Mouse (Mus musculus): ENCODE measurements around the gene Zfp790. TPM values are rescaled to one million over a fixed set of nuclear protein-coding genes. Genes with fewer than 3 reads are reported as not detected.
A peak's percentile ranks its signal among the peaks of the same experiment; 100 is the strongest.

The Zfp790 gene
- 2.9 and 4.1 TPM in 2 replicates for polyA plus RNA-seq (2015; fragmentation: Nextera tagmentation; extraction: Ambion mirVana)

- under 1% methylated on average over 26 of the region's 26 CpGs for WGBS (ENCODE audit: insufficient replicate concordance)
- Histone ChIP-seq H3K4me1 (replicated peaks) (peaks cover 52% of the 10 kb centered on the region), H3K36me3 (replicated peaks) (peaks cover 2% of the 10 kb centered on the region; the same call in 1 of the 2 replicates), H3K9ac (peak within 1 kb of the TSS; percentile 69), H3K27ac (replicated peaks) (peak within 1 kb of the TSS; percentile 82), H3K27me3 (no peaks in the 10 kb centered on the region), H3K4me2 (peak within 1 kb of the TSS; percentile 91), H3K4me3 (replicated peaks) (peak within 1 kb of the TSS; percentile 76), H3K9me3 (replicated peaks) (no peaks in the 10 kb centered on the region)
- ATAC-seq (ENCODE audit: insufficient read depth): peak; percentile 94
Observed at GRCm38 (mm10) chr7:29815910-29816429, at the start of gene Zfp790. Gene Zfp790 (plus strand): TSS chr7:29816114.

GRCm38 (mm10) chr7:29767058-29767686, 48.7 kb upstream of the Zfp790 start:
- peaks cover 24% of the 10 kb centered on the region for H3K4me1 ChIP-seq (replicated peaks)
- H3K9me3 ChIP-seq (replicated peaks): no peaks in the 10 kb centered on the region
- 1% methylated on average over 15 of the region's 15 CpGs for WGBS (ENCODE audit: insufficient replicate concordance)
- peak overlapping the region; percentile 71 for H3K4me3 ChIP-seq (replicated peaks)
- peak overlapping the region; percentile 82 for H3K4me2 ChIP-seq
- H3K27ac ChIP-seq (replicated peaks): peak overlapping the region; percentile 72
- H3K27me3 ChIP-seq: no peaks in the 10 kb centered on the region
- peaks cover 10% of the 10 kb centered on the region for H3K36me3 ChIP-seq (replicated peaks)
- ATAC-seq (ENCODE audit: insufficient read depth): peak; percentile 48
- peak overlapping the region; percentile 59 for H3K9ac ChIP-seq

GRCm38 (mm10) chr7:29768090-29768900, 47.6 kb upstream of the Zfp790 start, which contains the start of gene Zfp84:
Gene Zfp84 (plus strand): TSS chr7:29768552.
- Histone ChIP-seq H3K9ac (peak within 1 kb of the TSS; percentile 67), H3K36me3 (replicated peaks) (peaks cover 20% of the 10 kb centered on the region), H3K4me2 (peak within 1 kb of the TSS; percentile 82), H3K4me1 (replicated peaks) (peaks cover 24% of the 10 kb centered on the region), H3K4me3 (replicated peaks) (peak within 1 kb of the TSS; percentile 71), H3K27me3 (no peaks in the 10 kb centered on the region), H3K27ac (replicated peaks) (peak within 1 kb of the TSS; percentile 82), H3K9me3 (replicated peaks) (no peaks in the 10 kb centered on the region)
- under 1% methylated on average over 32 of the region's 32 CpGs for WGBS (ENCODE audit: insufficient replicate concordance)
- peak; percentile 95 for ATAC-seq (ENCODE audit: insufficient read depth)

GRCm38 (mm10) chr7:29768980-29769379, 46.9 kb upstream of the Zfp790 start:
- H3K4me3 ChIP-seq (replicated peaks): peak overlapping the region; percentile 71
- no peaks in the 10 kb centered on the region for H3K27me3 ChIP-seq
- peak overlapping the region; percentile 82 for H3K4me2 ChIP-seq
- peak overlapping the region; percentile 67 for H3K9ac ChIP-seq
- peaks cover 24% of the 10 kb centered on the region for H3K4me1 ChIP-seq (replicated peaks)
- WGBS (ENCODE audit: insufficient replicate concordance): 2% methylated on average over 10 of the region's 10 CpGs
- H3K27ac ChIP-seq (replicated peaks): peak overlapping the region; percentile 82
- no peak for ATAC-seq (ENCODE audit: insufficient read depth)
- peaks cover 26% of the 10 kb centered on the region for H3K36me3 ChIP-seq (replicated peaks)
- no peaks in the 10 kb centered on the region for H3K9me3 ChIP-seq (replicated peaks)

- Histone ChIP-seq H3K27ac (replicated peaks) (no peak overlapping the region), H3K4me3 (replicated peaks) (no peak overlapping the region), H3K9me3 (replicated peaks) (no peaks in the 10 kb centered on the region), H3K9ac (no peak overlapping the region), H3K27me3 (no peaks in the 10 kb centered on the region), H3K4me1 (replicated peaks) (peaks cover 13% of the 10 kb centered on the region), H3K36me3 (replicated peaks) (peaks cover 71% of the 10 kb centered on the region), H3K4me2 (no peak overlapping the region)
- no peak for ATAC-seq (ENCODE audit: insufficient read depth)
- WGBS (ENCODE audit: insufficient replicate concordance): 85% methylated on average over 7 of the region's 7 CpGs
Observed at GRCm38 (mm10) chr7:29773503-29773902, 42.4 kb upstream of the Zfp790 start.

- H3K9me3 ChIP-seq (replicated peaks): no peaks in the 10 kb centered on the region
- H3K9ac ChIP-seq: no peak overlapping the region
- H3K4me2 ChIP-seq: no peak overlapping the region
- H3K4me1 ChIP-seq (replicated peaks): peaks cover 9% of the 10 kb centered on the region
- ATAC-seq (ENCODE audit: insufficient read depth): no peak
- H3K4me3 ChIP-seq (replicated peaks): no peak overlapping the region
- WGBS (ENCODE audit: insufficient replicate concordance): 78% methylated on average over 3 of the region's 3 CpGs
- peaks cover 77% of the 10 kb centered on the region for H3K36me3 ChIP-seq (replicated peaks)
- H3K27ac ChIP-seq (replicated peaks): no peak overlapping the region
- no peaks in the 10 kb centered on the region for H3K27me3 ChIP-seq
Observed at GRCm38 (mm10) chr7:29774371-29774770, 41.5 kb upstream of the Zfp790 start.

- no peak overlapping the region for H3K4me2 ChIP-seq
- WGBS (ENCODE audit: insufficient replicate concordance): 90% methylated on average over 19 of the region's 19 CpGs
- H3K9ac ChIP-seq: no peak overlapping the region
- no peaks in the 10 kb centered on the region for H3K9me3 ChIP-seq (replicated peaks)
- no peak for ATAC-seq (ENCODE audit: insufficient read depth)
- H3K4me1 ChIP-seq (replicated peaks): no peaks in the 10 kb centered on the region
- H3K27me3 ChIP-seq: no peaks in the 10 kb centered on the region
- H3K4me3 ChIP-seq (replicated peaks): no peak overlapping the region
- peaks cover 75% of the 10 kb centered on the region for H3K36me3 ChIP-seq (replicated peaks)
- no peak overlapping the region for H3K27ac ChIP-seq (replicated peaks)
Observed at GRCm38 (mm10) chr7:29776568-29776967, 39.3 kb upstream of the Zfp790 start.

GRCm38 (mm10) chr7:29777372-29777771, 38.5 kb upstream of the Zfp790 start:
- H3K27ac ChIP-seq (replicated peaks): no peak overlapping the region
- 80% methylated on average over 10 of the region's 10 CpGs for WGBS (ENCODE audit: insufficient replicate concordance)
- no peak overlapping the region for H3K9ac ChIP-seq
- no peaks in the 10 kb centered on the region for H3K4me1 ChIP-seq (replicated peaks)
- H3K36me3 ChIP-seq (replicated peaks): peaks cover 67% of the 10 kb centered on the region
- no peaks in the 10 kb centered on the region for H3K9me3 ChIP-seq (replicated peaks)
- H3K27me3 ChIP-seq: no peaks in the 10 kb centered on the region
- H3K4me2 ChIP-seq: no peak overlapping the region
- H3K4me3 ChIP-seq (replicated peaks): no peak overlapping the region
- ATAC-seq (ENCODE audit: insufficient read depth): no peak

GRCm38 (mm10) chr7:29783871-29784551, 31.9 kb upstream of the Zfp790 start, which contains the start of gene Zfp30:
Gene Zfp30 (plus strand): TSS chr7:29783998.
- Histone ChIP-seq H3K27me3 (no peaks in the 10 kb centered on the region), H3K4me2 (peak within 1 kb of the TSS; percentile 84), H3K4me1 (replicated peaks) (peaks cover 11% of the 10 kb centered on the region), H3K4me3 (replicated peaks) (peak within 1 kb of the TSS; percentile 67), H3K9ac (peak within 1 kb of the TSS; percentile 68), H3K27ac (replicated peaks) (peak within 1 kb of the TSS; percentile 30; the same call in 1 of the 2 replicates), H3K36me3 (replicated peaks) (0 out of 2 replicates have a peak, but pooled peaks cover 6% of the 10 kb centered on the region), H3K9me3 (replicated peaks) (no peaks in the 10 kb centered on the region)
- peak; percentile 81 for ATAC-seq (ENCODE audit: insufficient read depth)
- 1% methylated on average over 45 of the region's 45 CpGs for WGBS (ENCODE audit: insufficient replicate concordance)

GRCm38 (mm10) chr7:29785023-29785422, 30.9 kb upstream of the Zfp790 start:
- H3K9ac ChIP-seq: no peak overlapping the region
- no peaks in the 10 kb centered on the region for H3K27me3 ChIP-seq
- H3K27ac ChIP-seq (replicated peaks): no peak overlapping the region
- H3K36me3 ChIP-seq (replicated peaks): 0 out of 2 replicates have a peak, but pooled peaks cover 3% of the 10 kb centered on the region
- WGBS (ENCODE audit: insufficient replicate concordance): 66% methylated on average over 8 of the region's 8 CpGs
- peak overlapping the region; percentile 84; the same call in 1 of the 2 replicates for H3K4me2 ChIP-seq
- peak overlapping the region; percentile 5 for H3K4me3 ChIP-seq (replicated peaks)
- peaks cover 11% of the 10 kb centered on the region for H3K4me1 ChIP-seq (replicated peaks)
- no peaks in the 10 kb centered on the region for H3K9me3 ChIP-seq (replicated peaks)
- ATAC-seq (ENCODE audit: insufficient read depth): no peak

Measured in liver, embryonic 15.5 days (tissue).